Mouse (Mus musculus): ENCODE measurements around the gene Mob3a. TPM values are rescaled to one million over a fixed set of nuclear protein-coding genes. Genes with fewer than 3 reads are reported as not detected.

Mob3a gene
- polyA plus RNA-seq (2012; rRNA removed; ENCODE audit: low replicate concordance) = 28.1 and 37.8 TPM in 2 replicates

GRCm38 (mm10) chr10:80701721-80702535, at the start of gene Mob3a, which contains the start of gene Izumo4:
Gene Mob3a (minus strand): TSS chr10:80701977.
Gene Izumo4 (plus strand): TSS chr10:80702184.

DNA sequence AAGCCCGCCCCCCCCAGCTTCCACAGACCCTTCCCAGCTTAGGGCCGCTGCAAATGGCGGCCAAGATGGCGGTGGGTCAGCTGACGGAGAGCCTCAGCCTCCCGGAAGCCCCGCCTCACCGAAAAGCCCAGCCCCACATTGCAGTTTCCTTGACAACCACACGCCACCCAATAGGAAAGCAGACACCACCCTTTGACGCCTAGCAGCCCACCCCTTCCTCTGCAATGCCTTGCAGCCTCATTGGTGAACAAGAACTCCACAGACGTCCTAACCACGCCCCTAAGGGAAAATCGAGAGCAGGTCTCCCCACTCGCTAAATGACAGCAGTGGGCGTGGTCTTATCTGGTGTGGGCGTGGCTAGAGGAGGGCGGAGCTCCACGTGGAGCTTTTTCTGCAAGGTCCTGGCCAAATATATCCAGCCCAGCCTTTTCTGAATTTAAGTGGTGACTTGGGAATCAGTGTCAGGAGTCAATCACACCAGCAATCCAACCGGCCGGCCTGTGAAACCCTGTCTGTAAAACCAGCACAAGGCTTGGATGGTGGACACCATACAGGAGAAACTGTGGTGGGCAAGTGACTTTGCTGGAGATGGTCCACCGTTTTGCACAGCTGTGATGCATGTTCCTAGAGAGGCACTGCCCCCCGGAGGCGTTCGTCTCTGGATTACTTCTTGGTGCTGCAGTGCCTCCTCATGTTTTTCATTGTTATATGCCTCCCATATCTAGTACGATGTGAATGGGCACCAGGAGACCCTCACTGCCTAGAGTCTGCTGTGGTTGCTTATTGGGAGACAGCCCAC, 40.6 kb upstream of the Mob3a start, which contains the start of gene Ap3d1:
Gene Ap3d1, minus strand, starts transcription at position 85 of the 799 bp plus-strand sequence.

GRCm38 (mm10) chr10:80677942-80678436, 23.8 kb downstream of the Mob3a start, which contains the start of gene Mknk2:
Gene Mknk2 (minus strand): TSS chr10:80678112.

GRCm38 (mm10) chr10:80656863-80657623, 44.7 kb downstream of the Mob3a start, which contains the start of gene Btbd2:
Gene Btbd2 (minus strand): TSS chr10:80657071.

Other genes starting within 250 kb of the Mob3a start
- 0.26 and 4.2 TPM in 2 replicates for gene Onecut3, start 207.1 kb downstream of the Mob3a start, polyA plus RNA-seq (2012; rRNA removed; ENCODE audit: low replicate concordance)
- 0.02 TPM in 1 of 2 replicates, not detected in the other for gene Atp8b3, start 162.9 kb downstream of the Mob3a start, polyA plus RNA-seq (2012; rRNA removed; ENCODE audit: low replicate concordance)
- 50.2 and 62.3 TPM in 2 replicates for gene Rexo1, start 140.4 kb downstream of the Mob3a start, polyA plus RNA-seq (2012; rRNA removed; ENCODE audit: low replicate concordance)
- gene Klf16, start 124.7 kb downstream of the Mob3a start, polyA plus RNA-seq (2012; rRNA removed; ENCODE audit: low replicate concordance) = 22.7 and 36.3 TPM in 2 replicates
- gene Abhd17a, start 111.6 kb downstream of the Mob3a start, polyA plus RNA-seq (2012; rRNA removed; ENCODE audit: low replicate concordance) = 502 and 1,087 TPM in 2 replicates
- 164 and 176 TPM in 2 replicates for gene Scamp4, start 99.1 kb downstream of the Mob3a start, polyA plus RNA-seq (2012; rRNA removed; ENCODE audit: low replicate concordance)
- 23.9 and 33.1 TPM in 2 replicates for gene Adat3, start 99.1 kb downstream of the Mob3a start, polyA plus RNA-seq (2012; rRNA removed; ENCODE audit: low replicate concordance)
- gene Gm49322, start 96.0 kb downstream of the Mob3a start, polyA plus RNA-seq (2012; rRNA removed; ENCODE audit: low replicate concordance) = 1.7 and 2.4 TPM in 2 replicates
- 194 and 256 TPM in 2 replicates for gene Csnk1g2, start 79.1 kb downstream of the Mob3a start, polyA plus RNA-seq (2012; rRNA removed; ENCODE audit: low replicate concordance)
- 70.9 and 83.2 TPM in 2 replicates for gene Btbd2, start 44.9 kb downstream of the Mob3a start, polyA plus RNA-seq (2012; rRNA removed; ENCODE audit: low replicate concordance)
- gene Mknk2, start 23.9 kb downstream of the Mob3a start, polyA plus RNA-seq (2012; rRNA removed; ENCODE audit: low replicate concordance) = 147 TPM in 2 replicates
- gene Izumo4, start 207 bp upstream of the Mob3a start, polyA plus RNA-seq (2012; rRNA removed; ENCODE audit: low replicate concordance) = 20.8 and 44.8 TPM in 2 replicates
- gene Ap3d1, start 40.3 kb upstream of the Mob3a start, polyA plus RNA-seq (2012; rRNA removed; ENCODE audit: low replicate concordance) = 80.7 and 89.3 TPM in 2 replicates
- gene Dot1l, start 53.2 kb upstream of the Mob3a start, polyA plus RNA-seq (2012; rRNA removed; ENCODE audit: low replicate concordance) = 53.5 and 58.4 TPM in 2 replicates
- gene Sf3a2, start 96.2 kb upstream of the Mob3a start, polyA plus RNA-seq (2012; rRNA removed; ENCODE audit: low replicate concordance) = 50.6 and 68.2 TPM in 2 replicates
- gene Plekhj1, start 96.6 kb upstream of the Mob3a start, polyA plus RNA-seq (2012; rRNA removed; ENCODE audit: low replicate concordance) = 44.6 and 62.2 TPM in 2 replicates
- 0.54 and 2.5 TPM in 2 replicates for gene Amh, start 103.3 kb upstream of the Mob3a start, polyA plus RNA-seq (2012; rRNA removed; ENCODE audit: low replicate concordance)
- gene Jsrp1, start 111.5 kb upstream of the Mob3a start, polyA plus RNA-seq (2012; rRNA removed; ENCODE audit: low replicate concordance) = not detected in 2 replicates
- gene Oaz1, start 124.7 kb upstream of the Mob3a start, polyA plus RNA-seq (2012; rRNA removed; ENCODE audit: low replicate concordance) = 955 and 1,664 TPM in 2 replicates
- gene Lingo3, start 142.1 kb upstream of the Mob3a start, polyA plus RNA-seq (2012; rRNA removed; ENCODE audit: low replicate concordance) = 0.02 and 0.07 TPM in 2 replicates
- gene Lsm7, start 153.2 kb upstream of the Mob3a start, polyA plus RNA-seq (2012; rRNA removed; ENCODE audit: low replicate concordance) = 89.4 and 104 TPM in 2 replicates
- 80.9 and 86.1 TPM in 2 replicates for gene Sppl2b, start 153.3 kb upstream of the Mob3a start, polyA plus RNA-seq (2012; rRNA removed; ENCODE audit: low replicate concordance)
- 0.78 and 3.7 TPM in 2 replicates for gene Tmprss9, start 169.9 kb upstream of the Mob3a start, polyA plus RNA-seq (2012; rRNA removed; ENCODE audit: low replicate concordance)
- gene Timm13, start 199.0 kb upstream of the Mob3a start, polyA plus RNA-seq (2012; rRNA removed; ENCODE audit: low replicate concordance) = 217 and 283 TPM in 2 replicates
- gene Lmnb2, start 216.3 kb upstream of the Mob3a start, polyA plus RNA-seq (2012; rRNA removed; ENCODE audit: low replicate concordance) = 30.0 and 34.9 TPM in 2 replicates
- 14.8 and 34.1 TPM in 2 replicates for gene Gadd45b, start 228.1 kb upstream of the Mob3a start, polyA plus RNA-seq (2012; rRNA removed; ENCODE audit: low replicate concordance)

Data from duodenum, adult 2 months (tissue).